Mouse (Mus musculus): ENCODE measurements around the gene Tas1r1.

DNA sequence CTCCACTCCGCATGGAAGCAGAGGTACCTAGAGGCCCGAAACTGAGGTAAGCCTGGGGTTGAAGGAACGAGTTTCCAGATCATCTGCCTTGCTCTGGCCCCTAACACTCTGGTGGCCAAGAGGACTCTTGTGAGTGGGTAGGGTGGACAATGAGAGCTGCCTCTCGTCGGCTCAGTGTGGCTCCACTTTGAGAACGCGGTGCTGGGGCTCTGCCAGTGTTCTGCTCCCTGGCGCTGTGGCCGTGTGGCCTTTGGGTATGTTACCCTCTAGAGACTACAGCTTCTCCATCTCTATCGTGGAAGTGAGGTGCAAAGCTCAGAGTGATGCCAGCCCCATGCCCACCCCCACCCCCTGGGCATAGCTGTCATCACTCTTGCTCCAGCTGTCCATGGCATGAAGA, 34.3 kb upstream of the Tas1r1 start:
- no peak for TF ChIP-seq HCFC1 (IDR thresholded peaks at IDR 0.05; ENCODE audit: borderline replicate concordance, insufficient read depth, low read length)
- TF ChIP-seq ZC3H11A (IDR thresholded peaks at IDR 0.05; ENCODE audit: borderline replicate concordance, low read depth, low read length), result no peak
- no peak for TF ChIP-seq MAFK (IDR thresholded peaks at IDR 0.05; ENCODE audit: insufficient read depth, low read depth, low read length)
- no peak for TF ChIP-seq CHD2 (IDR thresholded peaks at IDR 0.05; ENCODE audit: low read depth, low read length)
- TF ChIP-seq ZNF384 (IDR thresholded peaks at IDR 0.05; ENCODE audit: low read depth, low read length), result no peak
